Comparison of ENCODE assay signal across 23 mouse cellular contexts in the genomic region with DNA sequence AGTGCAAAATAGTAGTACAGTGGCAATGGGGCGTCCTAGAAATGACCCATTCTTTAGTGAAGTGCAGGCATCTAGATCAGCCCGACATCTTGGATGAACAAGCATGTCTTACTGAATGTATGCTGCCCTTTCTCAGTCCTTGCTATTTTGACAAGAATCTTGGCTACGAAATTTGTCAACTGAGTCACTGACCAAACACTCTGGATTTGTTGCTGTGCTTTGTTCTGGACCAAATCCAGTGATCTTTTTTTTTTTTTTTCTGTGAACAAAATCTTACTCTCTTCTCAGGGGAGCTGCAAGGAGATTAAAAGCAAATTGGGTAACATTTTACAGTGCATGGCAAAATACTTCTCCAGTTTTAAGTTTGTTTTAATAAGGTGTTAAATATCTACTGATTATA.
A peak's percentile ranks its signal among the peaks of the same experiment; 100 is the strongest.
DNase-seq lines count a peak whose midpoint lies in the region; ATAC-seq and TF ChIP-seq lines count a peak whose summit lies in the region.
"Had no signal": no experiment of that assay in that cellular context is flagged by ENCODE, and none has a peak within 500 bp of the region (broad histone marks: within the 10 kb centered on the region; RNA-seq: fewer than 3 reads in every experiment).

No protein-coding gene starts in this region.

- peak; percentile 27 for DNase-seq in 3134 (ENCODE audit: extremely low read depth, insufficient read length, low spot score)
- DNase-seq in Muller cell, postnatal 12 days (ENCODE audit: inconsistent ontology term) = peak; percentile 56
- no peak for DNase-seq in Patski (ENCODE audit: low read depth, low spot score)
- no peak for DNase-seq in kidney, adult 18-20 months
- no peak for DNase-seq in heart, adult 8-10 months (ENCODE audit: low spot score)
- DNase-seq in ovary, adult 18-20 months (ENCODE audit: low spot score) = no peak
- DNase-seq: adrenal gland, adult 2 months; adrenal gland, postnatal 10 days; adrenal gland, postnatal 25 days; B cell, adult 2 months; cerebellum, adult 11 months; cerebellum, adult 18-20 months; cerebellum, adult 8-10 months; cerebellum, adult 9-11 months had no signal

- peak; percentile 48 for ATAC-seq in Patski
- ATAC-seq in midbrain, embryonic 13.5 days = no peak
- ATAC-seq: CD4-positive, CD25-positive, alpha-beta regulatory T cell, adult 4 months had no signal

- TF ChIP-seq POLR2A in embryonic fibroblast, embryonic 13.5 days (IDR thresholded peaks at IDR 0.05; ENCODE audit: low read depth, low read length) = no peak

- H3K9ac ChIP-seq in midbrain, embryonic 13.5 days (replicated peaks) = no peak overlapping the region
- H3K9ac ChIP-seq: embryonic facial prominence, embryonic 13.5 days; embryonic facial prominence, embryonic 15.5 days; forebrain, embryonic 12.5 days had no signal

- peaks cover 8% of the 10 kb centered on the region; the same call in 1 of the 2 replicates for H3K4me1 ChIP-seq in embryonic fibroblast, embryonic 13.5 days (ENCODE audit: control insufficient read depth, insufficient read depth, low read length)
- peaks cover 3% of the 10 kb centered on the region; the same call in 1 of the 2 replicates for H3K4me1 ChIP-seq in midbrain, embryonic 13.5 days (replicated peaks)
- H3K4me1 ChIP-seq: embryonic facial prominence, embryonic 13.5 days; embryonic facial prominence, embryonic 15.5 days had no signal

- 38% methylated on average over 3 of the region's 3 CpGs for WGBS in midbrain, embryonic 13.5 days

- TF ChIP-seq CTCF in Patski (IDR thresholded peaks at IDR 0.05) = no peak
- no peak for TF ChIP-seq CTCF in embryonic fibroblast, embryonic 13.5 days (IDR thresholded peaks at IDR 0.05; ENCODE audit: borderline replicate concordance, insufficient read depth, low read length)

- peak overlapping the region; percentile 94 for H3K27ac ChIP-seq in embryonic fibroblast, embryonic 13.5 days (ENCODE audit: insufficient read depth, low read length)
- H3K27ac ChIP-seq in midbrain, embryonic 13.5 days = no peak overlapping the region
- H3K27ac ChIP-seq: embryonic facial prominence, embryonic 13.5 days; embryonic facial prominence, embryonic 15.5 days; forebrain, embryonic 10.5 days; forebrain, embryonic 12.5 days had no signal

- H3K4me3 ChIP-seq in embryonic fibroblast, embryonic 13.5 days (ENCODE audit: insufficient read depth, low read length) = no peak overlapping the region
- no peak overlapping the region for H3K4me3 ChIP-seq in midbrain, embryonic 13.5 days (replicated peaks)
- H3K4me3 ChIP-seq: embryonic facial prominence, embryonic 13.5 days; embryonic facial prominence, embryonic 15.5 days; forebrain, embryonic 10.5 days; forebrain, embryonic 12.5 days had no signal

- H3K9me3 ChIP-seq in midbrain, embryonic 13.5 days = no peaks in the 10 kb centered on the region
- H3K9me3 ChIP-seq: embryonic facial prominence, embryonic 13.5 days; embryonic facial prominence, embryonic 15.5 days; forebrain, embryonic 10.5 days; forebrain, embryonic 12.5 days had no signal

- in situ Hi-C loops in Patski (cut with MboI; ENCODE audit: low pct_unique_long_range_greater_than_20kb) = no loop called here

- POLR2A ChIA-PET in Patski (lab: Charles Lee) = no interaction called here

- H3K4me2 ChIP-seq in midbrain, embryonic 13.5 days (replicated peaks) = no peak overlapping the region
- H3K4me2 ChIP-seq: embryonic facial prominence, embryonic 13.5 days; embryonic facial prominence, embryonic 15.5 days; forebrain, embryonic 12.5 days had no signal

- H3K36me3 ChIP-seq in midbrain, embryonic 13.5 days = no peaks in the 10 kb centered on the region
- H3K36me3 ChIP-seq: embryonic facial prominence, embryonic 13.5 days; embryonic facial prominence, embryonic 15.5 days; forebrain, embryonic 10.5 days; forebrain, embryonic 12.5 days; G1E had no signal

- no peaks in the 10 kb centered on the region for H3K27me3 ChIP-seq in Patski
- H3K27me3 ChIP-seq in midbrain, embryonic 13.5 days = no peaks in the 10 kb centered on the region
- H3K27me3 ChIP-seq: CH12.LX; embryonic facial prominence, embryonic 13.5 days; embryonic facial prominence, embryonic 15.5 days had no signal

- CTCF ChIA-PET in Patski (lab: Charles Lee) = interaction anchor here (1.0 to 1.8 kb wide), 2 partner anchors 11 to 21 kb away, joined by 3 to 4 read pairs; no protein-coding TSS in a partner anchor

Comparison
In these comparisons a context has a peak if more than half of its experiments do, and no peak if none do; other contexts are left out.
1. DNase-seq: peak in 3134 (single experiment) and Muller cell, postnatal 12 days (single experiment); none in Patski (single experiment), kidney, adult 18-20 months (single experiment), heart, adult 8-10 months (single experiment) and ovary, adult 18-20 months (single experiment).